Mouse (Mus musculus) olfactory bulb, adult 2 months (tissue): ENCODE data around the gene Abhd2. TPM values are rescaled to one million over a fixed set of nuclear protein-coding genes. Genes with fewer than 3 reads are reported as not detected.

Experiments used
- H3K27ac ChIP-seq: fragments of 200-500 bp; 2 replicates; pipeline ENCODE4 v1.5.1; 2012; ENCODE audit warnings: low read depth, low read length; ENCODE audit not compliant: insufficient read depth
- H3K4me1 ChIP-seq: fragments of 200-500 bp; 2 replicates; pipeline ENCODE4 v1.6.1; 2012; ENCODE audit warnings: low read length; ENCODE audit not compliant: control insufficient read depth, insufficient read depth
- H3K4me3 ChIP-seq: fragments of 200-500 bp; 2 replicates; pipeline ENCODE4 v1.5.1; 2012; ENCODE audit warnings: mild to moderate bottlenecking, low read depth, low read length, moderate library complexity; ENCODE audit not compliant: insufficient read depth
- CTCF ChIP-seq: fragments of 200-500 bp; IDR thresholded peaks from 2 replicates; pipeline ENCODE4 v1.5.1; 2012; ENCODE audit warnings: low read depth, mild to moderate bottlenecking, low read length, moderate library complexity; ENCODE audit not compliant: insufficient read depth
- POLR2A ChIP-seq: fragments of 200-500 bp; IDR thresholded peaks from 2 replicates; pipeline ENCODE4 v1.6.1; 2012; ENCODE audit warnings: mild to moderate bottlenecking, low read depth, low read length, moderate library complexity; ENCODE audit not compliant: insufficient read depth
- WGBS: fragments of 180-500 bp; shearing (Covaris S2); methylation state at CpG from one replicate; pipeline ENCODE4 v1.1.7; 2018; 5-methylcytosine and 5-hydroxymethylcytosine counted together
- polyA plus RNA-seq: library from polyadenylated mRNA; stranded (reverse); fragments of >200 nt; gene quantifications from 2 replicates; pipeline ENCODE4 v1.2.4, GENCODE M21; 2012; ENCODE audit warnings: low replicate concordance; ENCODE audit not compliant: missing spikeins, insufficient read depth, insufficient read length

The Abhd2 gene
- polyA plus RNA-seq, 1 experiment = not detected

GRCm38 (mm10) chr7:79374017-79374416 lies 101.0 kb downstream of the Abhd2 start:
- TF ChIP-seq CTCF (no peak), POLR2A (no peak)
- no peak overlapping the region for H3K27ac ChIP-seq
- no peak overlapping the region for H3K4me3 ChIP-seq
- H3K4me1 ChIP-seq = peaks cover 5% of the 10 kb centered on the region; the same call in 1 of the 2 replicates

- no peak overlapping the region for H3K4me3 ChIP-seq
- no peak overlapping the region for H3K27ac ChIP-seq
- peaks cover 8% of the 10 kb centered on the region; the same call in 1 of the 2 replicates for H3K4me1 ChIP-seq
- no peak for TF ChIP-seq CTCF
- no peak for TF ChIP-seq POLR2A
- WGBS = 70% methylated on average over 5 of the region's 5 CpGs
Measured at GRCm38 (mm10) chr7:79375594-79375993, 102.6 kb downstream of the Abhd2 start.

GRCm38 (mm10) chr7:79376516-79377275 lies 103.7 kb downstream of the Abhd2 start:
- no peak for TF ChIP-seq CTCF
- TF ChIP-seq POLR2A = no peak
- no peak overlapping the region for H3K27ac ChIP-seq
- no peak overlapping the region for H3K4me3 ChIP-seq
- peaks cover 8% of the 10 kb centered on the region; the same call in 1 of the 2 replicates for H3K4me1 ChIP-seq
- WGBS = 94% methylated on average over 10 of the region's 10 CpGs

GRCm38 (mm10) chr7:79386422-79387133 lies 113.6 kb downstream of the Abhd2 start, which contains the start of gene Rlbp1:
TSS of gene Rlbp1 (minus strand) at chr7:79387048.
- H3K4me3 ChIP-seq = no peak within 1 kb of the TSS
- 60% methylated on average over 16 of the region's 16 CpGs for WGBS
- H3K4me1 ChIP-seq = no peaks in the 10 kb centered on the region
- TF ChIP-seq POLR2A = no peak
- TF ChIP-seq CTCF = no peak
- no peak within 1 kb of the TSS for H3K27ac ChIP-seq

- no peak overlapping the region for H3K27ac ChIP-seq
- no peak for TF ChIP-seq CTCF
- no peak for TF ChIP-seq POLR2A
- no peaks in the 10 kb centered on the region for H3K4me1 ChIP-seq
- WGBS = 58% methylated on average over 8 of the region's 8 CpGs
- no peak overlapping the region for H3K4me3 ChIP-seq
Measured at GRCm38 (mm10) chr7:79387140-79387539, 114.1 kb downstream of the Abhd2 start.

- TF ChIP-seq CTCF (no peak), POLR2A (no peak)
Measured at GRCm38 (mm10) chr7:79387991-79388390, 115.0 kb downstream of the Abhd2 start.

GRCm38 (mm10) chr7:79388671-79389206 lies 115.7 kb downstream of the Abhd2 start:
- WGBS = 58% methylated on average over 7 of the region's 7 CpGs
- Histone ChIP-seq H3K4me1 (peaks cover 3% of the 10 kb centered on the region), H3K27ac (no peak overlapping the region), H3K4me3 (no peak overlapping the region)
- TF ChIP-seq POLR2A (no peak), CTCF (no peak)

More at GRCm38 (mm10) chr7:79387991-79388390, 115.0 kb downstream of the Abhd2 start:
- Histone ChIP-seq H3K27ac (no peak overlapping the region), H3K4me1 (peaks cover 3% of the 10 kb centered on the region), H3K4me3 (no peak overlapping the region)
- 60% methylated on average over 7 of the region's 7 CpGs for WGBS

- Histone ChIP-seq H3K27ac (no peak overlapping the region), H3K4me1 (peaks cover 3% of the 10 kb centered on the region), H3K4me3 (no peak overlapping the region)
- WGBS = 82% methylated on average over 5 of the region's 5 CpGs
- TF ChIP-seq CTCF (no peak), POLR2A (no peak)
Measured at GRCm38 (mm10) chr7:79390141-79390708, 117.2 kb downstream of the Abhd2 start.

- no peak for TF ChIP-seq CTCF
- no peak for TF ChIP-seq POLR2A
- Histone ChIP-seq H3K4me1 (peaks cover 3% of the 10 kb centered on the region), H3K4me3 (peak overlapping the region; percentile 71), H3K27ac (peak overlapping the region; percentile 91; the same call in 1 of the 2 replicates)
- 4% methylated on average over 3 of the region's 3 CpGs for WGBS
Measured at GRCm38 (mm10) chr7:79391471-79391870, 118.5 kb downstream of the Abhd2 start.
